Mouse (Mus musculus) ES-E14 (cell line): Measurements from ENCODE around the gene Sstr2.

Source experiments
- MAFK ChIP-seq: IDR thresholded peaks from 2 replicates; pipeline ENCODE4 v1.6.1; 2014; ENCODE audit warnings: mild to moderate bottlenecking, low read depth, low read length, inconsistent platforms; ENCODE audit not compliant: insufficient read depth
- ZC3H11A ChIP-seq: IDR thresholded peaks from 2 replicates; pipeline ENCODE4 v1.6.1; 2012; ENCODE audit warnings: low read depth, mild to moderate bottlenecking, inconsistent platforms, low read length, borderline replicate concordance

DNA sequence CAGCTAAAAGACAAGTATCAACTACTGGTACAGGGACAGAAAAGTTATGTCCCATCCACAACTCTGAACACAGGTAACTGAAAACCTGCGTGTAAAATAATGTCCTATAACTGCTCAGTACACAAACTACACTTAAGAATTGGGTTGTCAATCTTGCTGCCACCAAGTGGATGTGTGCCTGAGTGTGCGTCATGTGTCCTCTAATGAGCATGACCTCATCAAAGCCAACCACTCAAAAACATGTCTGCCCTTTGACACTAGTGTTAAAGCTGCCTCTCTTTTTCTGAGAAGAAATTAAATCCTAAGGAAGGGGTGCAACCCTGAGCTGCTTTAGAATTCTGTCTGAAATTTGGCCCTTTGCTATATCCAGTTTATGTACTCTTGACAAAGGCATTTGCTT, 45.1 kb downstream of the Sstr2 start:
- TF ChIP-seq ZC3H11A (no peak), MAFK (no peak)
